ENCODE assay signal across 35 mouse cellular contexts in the genomic region with DNA sequence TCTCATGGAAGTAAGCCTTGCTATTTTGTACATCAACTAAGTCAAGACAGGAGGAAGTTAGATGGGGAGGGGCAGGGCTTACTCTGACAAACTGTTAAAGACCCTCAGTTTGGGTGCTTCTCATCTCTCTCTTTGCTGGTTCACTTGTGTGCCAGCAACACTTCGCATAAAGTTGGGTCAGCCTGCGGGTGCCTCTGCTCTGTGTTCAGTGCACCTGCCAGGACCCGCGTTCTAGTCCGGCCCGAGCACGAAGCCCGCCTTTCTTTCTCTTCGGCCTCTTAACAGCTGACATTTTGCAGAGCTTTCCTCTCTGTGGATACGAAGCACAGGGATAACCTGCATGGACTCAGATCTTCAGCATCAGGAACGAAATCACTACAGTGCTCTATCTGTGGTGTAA.
"Had no signal": no experiment of that assay in that cellular context is flagged by ENCODE, and none has a peak within 500 bp of the region (broad histone marks: within the 10 kb centered on the region; RNA-seq: fewer than 3 reads in every experiment).

No protein-coding gene starts in this region.

- H3K36me3 ChIP-seq: heart, embryonic 10.5 days; heart, embryonic 12.5 days; heart, embryonic 13.5 days; heart, embryonic 15.5 days; hindbrain, embryonic 10.5 days; hindbrain, embryonic 12.5 days; hindbrain, embryonic 13.5 days; hindbrain, embryonic 15.5 days; intestine, embryonic 15.5 days; kidney, embryonic 15.5 days had no signal

- H3K9me3 ChIP-seq: heart, embryonic 10.5 days; heart, embryonic 12.5 days; heart, embryonic 13.5 days; heart, embryonic 15.5 days; hindbrain, embryonic 10.5 days; hindbrain, embryonic 12.5 days; hindbrain, embryonic 13.5 days; hindbrain, embryonic 15.5 days; intestine, embryonic 15.5 days; kidney, embryonic 15.5 days had no signal

- H3K9ac ChIP-seq: heart, embryonic 12.5 days; heart, embryonic 13.5 days; heart, embryonic 15.5 days; hindbrain, embryonic 12.5 days; hindbrain, embryonic 13.5 days; hindbrain, embryonic 14.5 days; hindbrain, embryonic 15.5 days; intestine, embryonic 15.5 days; kidney, embryonic 15.5 days had no signal

- ATAC-seq: hindbrain, embryonic 16.5 days; hindbrain, postnatal 0 days; inflammation-experienced regulatory T-cells, adult 6 months; intestine, embryonic 15.5 days; intestine, embryonic 16.5 days; intestine, postnatal 0 days had no signal

- DNase-seq: heart, postnatal 10 days; heart, postnatal 14 days; heart, postnatal 36 days; heart, postnatal 4 days; kidney, adult 11 months; kidney, adult 18-20 months; kidney, adult 2 months; kidney, adult 8-10 months; kidney, adult 9 months; kidney, postnatal 10 days; kidney, postnatal 14 days; kidney, postnatal 25 days; kidney, postnatal 36 days; kidney, postnatal 4 days; layer of hippocampus, adult 9-11 months; layer of hippocampus, postnatal 36 days had no signal

- H3K27me3 ChIP-seq: hindbrain, embryonic 15.5 days had no signal

- H3K4me2 ChIP-seq: heart, embryonic 11.5 days; heart, embryonic 12.5 days; heart, embryonic 13.5 days; heart, embryonic 15.5 days; hindbrain, embryonic 12.5 days; hindbrain, embryonic 13.5 days; hindbrain, embryonic 14.5 days; hindbrain, embryonic 15.5 days; intestine, embryonic 15.5 days; kidney, embryonic 15.5 days had no signal

- H3K4me3 ChIP-seq: heart, embryonic 10.5 days; heart, embryonic 12.5 days; heart, embryonic 13.5 days; heart, embryonic 15.5 days; hindbrain, embryonic 10.5 days; hindbrain, embryonic 12.5 days; hindbrain, embryonic 13.5 days; hindbrain, embryonic 15.5 days; intestine, embryonic 15.5 days; kidney, embryonic 15.5 days; layer of hippocampus, adult 2 months had no signal

- H3K27ac ChIP-seq: heart, embryonic 10.5 days; heart, embryonic 13.5 days; heart, embryonic 15.5 days; hindbrain, embryonic 10.5 days; hindbrain, embryonic 12.5 days; hindbrain, embryonic 13.5 days; hindbrain, embryonic 14.5 days; hindbrain, embryonic 15.5 days; hindbrain, postnatal 0 days; intestine, embryonic 15.5 days; kidney, embryonic 15.5 days; kidney, postnatal 0 days; layer of hippocampus, adult 2 months had no signal
